Mouse (Mus musculus): ENCODE measurements around the gene Akap3. TPM values are rescaled to one million over a fixed set of nuclear protein-coding genes. Genes with fewer than 3 reads are reported as not detected.

Gene Akap3
- not detected in 2 replicates for polyA plus RNA-seq (2012; ENCODE audit: low replicate concordance)

GRCm38 (mm10) chr6:126852881-126853280 lies at the start of gene Akap3:
Gene Akap3 (plus strand): TSS chr6:126853098.

DNA sequence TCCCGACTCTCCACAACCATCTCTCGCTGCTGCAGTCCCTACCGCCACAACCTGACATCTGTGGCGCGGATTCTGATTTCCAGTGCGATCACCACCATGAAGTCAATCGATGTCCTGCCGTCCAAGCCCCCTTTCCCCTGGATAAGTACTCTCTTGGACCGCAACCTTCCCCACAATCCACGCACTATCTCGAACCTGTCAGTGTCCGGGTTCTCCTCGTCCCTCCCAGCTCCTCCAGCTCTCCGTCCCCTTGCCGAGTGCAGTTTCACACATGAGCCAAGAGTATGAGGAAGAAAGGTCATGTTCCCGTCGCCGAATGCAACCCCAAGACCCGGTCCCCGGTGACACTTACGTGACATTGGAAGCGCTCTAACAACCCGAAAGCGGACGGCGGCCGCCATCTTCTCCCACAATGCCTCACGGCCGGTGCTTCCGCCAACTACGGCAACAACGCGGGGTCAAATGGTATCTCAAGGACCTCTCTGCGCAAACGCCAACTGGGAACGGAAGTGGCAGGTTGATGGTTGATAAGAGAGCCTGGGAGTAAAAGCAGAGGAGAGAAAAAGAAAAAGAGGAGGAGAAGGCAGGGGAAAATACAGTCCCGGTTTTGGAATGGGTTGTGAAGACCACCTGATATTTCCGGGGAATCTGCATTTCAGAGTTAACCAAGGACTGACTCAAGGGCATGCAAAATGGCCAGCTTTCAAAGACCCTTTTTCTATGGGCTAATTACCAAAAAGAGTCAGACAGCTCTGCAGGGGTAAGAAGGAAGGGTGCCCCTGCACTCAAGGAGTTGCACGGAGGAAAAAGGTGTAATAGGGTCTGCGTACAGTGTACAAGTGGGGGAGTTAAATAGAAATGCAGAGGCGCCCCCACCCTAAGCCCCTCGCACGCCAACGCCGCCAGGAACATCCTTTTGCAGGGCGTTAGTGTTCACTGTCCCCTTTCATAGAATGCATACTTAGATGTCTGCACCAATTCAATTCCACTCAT lies 3.9 kb upstream of the Akap3 start, which contains the start of gene Ndufa9:
Gene Ndufa9, minus strand, starts transcription at position 425 of the 993 bp plus-strand sequence.

GRCm38 (mm10) chr6:126921111-126921881 lies 68.4 kb downstream of the Akap3 start, which contains the start of gene Dyrk4:
Gene Dyrk4 (minus strand): TSS chr6:126921839.

Other genes starting within 250 kb of the Akap3 start
- not detected in 2 replicates for gene Kcna1, start 206.7 kb upstream of the Akap3 start, polyA plus RNA-seq (2012; ENCODE audit: low replicate concordance)
- gene Kcna6, start 112.4 kb upstream of the Akap3 start, polyA plus RNA-seq (2012; ENCODE audit: low replicate concordance) = 0.05 TPM in 1 of 2 replicates, not detected in the other
- gene Ndufa9, start 4.0 kb upstream of the Akap3 start, polyA plus RNA-seq (2012; ENCODE audit: low replicate concordance) = 2.4 and 4.1 TPM in 2 replicates
- 0.26 and 0.34 TPM in 2 replicates for gene Dyrk4, start 68.7 kb downstream of the Akap3 start, polyA plus RNA-seq (2012; ENCODE audit: low replicate concordance)
- gene Rad51ap1, start 86.5 kb downstream of the Akap3 start, polyA plus RNA-seq (2012; ENCODE audit: low replicate concordance) = 0.38 and 6.8 TPM in 2 replicates
- gene D6Wsu163e, start 86.9 kb downstream of the Akap3 start, polyA plus RNA-seq (2012; ENCODE audit: low replicate concordance) = 4.9 and 5.0 TPM in 2 replicates
- gene Fgf6, start 162.5 kb downstream of the Akap3 start, polyA plus RNA-seq (2012; ENCODE audit: low replicate concordance) = not detected in 2 replicates
- gene Fgf23, start 219.8 kb downstream of the Akap3 start, polyA plus RNA-seq (2012; ENCODE audit: low replicate concordance) = 0.06 and 0.08 TPM in 2 replicates

Measured in hematopoietic multipotent progenitor cell, adult 10-12 weeks (in vitro differentiated cells).